Mouse (Mus musculus) mouse embryonic stem cell (cell line): ENCODE results near the gene Ptprt.

Experiments
- in situ Hi-C, 2 experiments: fragments of 300-500 bp; cut with MboI; formaldehyde crosslinking; loops; 1 replicate in 1 of 2; 3 replicates in 1 of 2; pipeline ENCODE4 v1.14.3; 2019 to 2020; ENCODE audit warnings: low sequenced_read_pairs in 2 of 2, low pct_unique_long_range_greater_than_20kb in 1 of 2, mixed read lengths in 1 of 2; ENCODE audit not compliant: unreplicated experiment in 1 of 2

The Ptprt gene

DNA sequence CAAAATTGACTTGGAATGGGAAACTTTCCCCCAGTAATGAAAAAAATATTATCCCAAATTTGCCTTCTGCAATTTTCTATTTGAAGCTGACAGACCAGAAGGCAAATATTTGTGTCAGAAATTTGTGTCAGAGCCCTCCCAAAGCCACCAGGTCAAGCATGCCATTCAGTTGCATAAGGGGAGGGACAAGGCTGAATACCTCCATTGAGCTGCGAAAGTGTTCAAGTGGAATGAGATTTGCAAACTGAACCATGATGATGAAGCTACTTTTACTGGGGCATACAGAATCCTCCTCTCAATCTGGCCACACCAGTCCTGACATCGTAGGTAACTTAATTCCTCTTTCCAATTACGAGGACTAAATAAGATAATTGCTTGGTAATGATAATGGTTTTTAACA is 780.0 kb downstream of the Ptprt start:
- in situ Hi-C loops = no loop called here

DNA sequence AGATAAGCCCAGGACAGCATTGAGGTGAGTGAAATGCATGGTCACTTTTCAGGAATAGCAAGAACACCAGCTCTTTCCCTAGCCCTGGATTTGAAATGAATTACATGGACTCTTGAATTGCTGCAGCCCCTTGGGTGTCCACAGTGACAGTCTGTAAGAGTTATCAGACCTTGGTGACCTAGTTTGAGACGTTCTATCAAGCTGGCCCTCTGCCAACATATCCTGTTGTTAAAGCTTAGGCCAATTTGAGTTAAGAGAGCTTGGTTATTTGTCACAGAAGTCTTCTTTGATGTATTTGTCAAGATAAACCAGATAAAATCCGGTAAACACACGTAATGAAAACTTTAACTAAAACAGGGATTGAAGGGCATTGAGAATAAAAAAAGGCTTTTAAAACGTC is 795.7 kb downstream of the Ptprt start:
- in situ Hi-C loops = no loop called here

DNA sequence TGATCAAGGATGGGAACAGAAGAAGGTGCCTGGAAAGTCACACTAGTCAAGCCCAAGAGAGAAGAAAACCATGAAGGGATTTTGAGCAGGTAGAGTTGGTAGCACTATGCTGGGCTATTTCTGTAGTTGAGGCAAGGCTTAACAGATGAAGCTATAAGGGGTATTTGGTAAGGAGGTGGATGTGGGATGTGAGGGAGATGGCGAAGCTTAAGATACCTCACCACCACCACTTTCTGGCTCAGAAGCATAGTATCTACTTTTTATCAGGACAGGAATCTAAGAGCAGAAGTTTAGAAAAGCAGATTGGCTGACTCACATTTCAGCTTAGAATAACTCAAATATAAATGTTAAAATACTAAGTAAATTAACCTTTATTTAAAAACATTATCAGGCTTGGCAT is 802.1 kb downstream of the Ptprt start:
- in situ Hi-C loops = no loop called here

DNA sequence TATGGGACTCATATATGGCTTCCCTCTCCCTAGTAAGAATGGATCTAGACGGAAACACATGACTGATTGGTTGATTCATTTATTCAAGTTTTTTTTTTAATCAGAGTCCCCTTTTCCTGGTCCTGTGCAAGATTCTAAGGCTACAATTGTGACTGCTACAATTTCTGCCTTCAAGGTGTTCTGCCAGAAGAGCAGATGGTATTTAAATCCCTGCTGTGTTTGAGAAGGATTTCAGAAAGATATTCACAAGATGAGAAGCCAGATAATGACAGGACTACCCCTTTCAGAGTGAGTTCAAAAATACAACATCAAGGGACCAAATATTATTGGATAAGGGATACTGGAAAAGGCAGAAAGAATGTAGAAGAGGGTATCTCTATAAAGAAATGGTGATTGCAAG is 802.6 kb downstream of the Ptprt start:
- in situ Hi-C loops = no loop called here

DNA sequence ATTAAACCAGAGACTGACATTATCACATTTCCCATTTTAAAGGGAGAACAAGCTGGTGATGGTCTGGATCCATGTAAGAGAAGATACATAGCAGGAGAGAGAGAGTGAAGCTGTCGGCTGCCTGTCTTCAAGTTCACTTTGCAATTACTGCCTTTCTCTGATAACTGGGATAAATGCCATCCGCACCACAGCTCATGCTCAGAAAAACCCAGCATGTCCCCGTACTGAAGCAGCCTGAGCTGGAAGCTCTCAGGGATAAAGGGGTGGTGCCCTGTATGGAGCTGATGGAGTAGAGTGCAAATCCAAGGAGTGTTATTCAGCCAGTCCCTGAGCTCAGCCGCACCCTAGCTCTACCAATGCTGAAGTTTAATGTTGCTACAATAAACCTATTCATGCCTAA is 825.9 kb downstream of the Ptprt start:
- in situ Hi-C loops = no loop called here

DNA sequence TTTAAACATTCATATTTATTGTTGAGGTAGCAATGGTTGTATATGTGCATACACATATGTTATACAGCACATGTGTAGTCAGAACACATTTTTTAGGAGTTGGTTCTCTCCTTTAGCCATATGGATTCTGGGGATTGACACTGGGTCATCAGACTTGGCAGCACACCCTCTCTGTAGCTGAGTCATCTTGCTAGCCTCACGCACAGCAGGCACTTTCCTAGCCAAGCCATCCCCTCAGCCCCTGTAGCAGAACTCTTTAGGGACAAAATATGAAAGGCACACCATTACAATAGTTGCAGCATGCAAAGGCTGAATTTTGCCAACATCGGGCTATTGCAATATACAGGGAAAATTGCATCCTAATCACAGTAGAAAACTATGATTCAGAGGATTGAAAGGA is 827.1 kb downstream of the Ptprt start:
- in situ Hi-C loops = no loop called here

DNA sequence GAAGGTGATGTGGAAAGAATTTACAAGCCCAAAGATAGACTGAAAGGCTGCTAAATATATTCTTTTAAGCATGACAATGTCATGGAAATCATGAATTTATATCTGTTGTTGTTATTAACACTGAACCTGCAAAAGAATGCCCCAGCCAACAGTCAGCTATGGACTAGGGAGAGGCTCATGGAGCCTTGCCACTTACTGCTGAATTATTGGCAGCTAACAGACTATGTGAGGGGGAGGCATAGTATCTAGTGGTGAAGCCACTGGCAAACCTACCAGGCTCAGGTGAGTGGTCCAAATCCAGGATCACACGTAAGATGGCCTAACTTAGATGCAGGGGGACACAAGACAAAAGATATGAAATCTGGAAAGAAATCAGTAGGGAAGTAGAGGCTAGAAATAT is 847.6 kb downstream of the Ptprt start:
- in situ Hi-C loops = no loop called here

DNA sequence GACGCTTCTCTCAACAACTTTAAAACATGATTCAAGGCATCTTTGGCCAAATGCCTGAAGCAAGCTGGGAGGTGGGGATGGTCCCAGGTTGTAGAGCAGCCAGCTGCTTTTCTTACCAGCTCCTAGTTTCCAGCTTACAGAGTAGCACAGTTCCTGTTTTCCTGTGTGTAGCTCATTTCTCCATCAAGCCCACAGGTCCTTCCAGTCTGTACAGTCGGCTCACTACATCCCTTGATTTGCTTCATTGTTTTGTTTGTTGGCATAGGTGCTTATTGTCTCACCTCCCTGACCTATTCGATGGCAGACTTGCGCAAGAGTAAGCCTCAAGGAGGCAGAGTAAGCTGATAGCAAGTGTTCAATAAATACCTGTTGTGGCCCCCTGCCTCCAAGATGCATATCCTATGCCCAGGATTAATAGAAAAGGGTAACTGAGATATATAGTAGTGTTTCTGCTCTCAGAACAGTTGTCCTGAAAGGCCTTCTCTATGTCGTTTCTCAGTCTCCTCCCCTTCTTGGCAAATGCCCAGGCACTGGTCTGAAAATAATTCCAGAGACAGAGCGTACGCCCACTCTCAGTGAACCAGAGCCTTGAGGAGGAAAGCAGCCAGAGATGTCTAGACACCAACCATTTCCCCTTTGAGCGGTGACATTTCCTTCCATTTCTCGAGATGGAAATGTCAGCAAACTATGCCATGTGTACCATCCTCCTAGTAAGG is 852.7 kb downstream of the Ptprt start:
- in situ Hi-C loops = no loop called here

GRCm38 (mm10) chr2:161806287-161807007 is 854.5 kb downstream of the Ptprt start:
- in situ Hi-C loops = no loop called here

DNA sequence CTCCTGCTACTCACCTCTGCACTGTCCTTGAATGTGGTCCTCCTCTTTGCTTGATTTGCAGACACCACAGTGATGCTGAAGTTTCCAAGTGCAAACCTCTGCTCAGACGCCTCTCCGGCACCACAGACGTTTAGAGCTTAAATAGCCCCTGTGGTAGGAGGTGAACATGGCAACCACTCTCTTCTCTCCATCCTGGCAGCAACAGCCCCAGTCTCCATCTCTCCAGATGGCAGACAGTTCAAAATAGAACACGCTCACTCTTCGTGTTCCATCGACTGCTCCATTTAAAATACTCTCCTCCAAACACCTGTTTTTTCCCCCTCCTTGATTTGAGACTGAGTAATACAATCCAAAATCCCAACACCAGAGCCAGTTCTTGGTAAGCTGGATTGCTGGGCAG is 861.0 kb downstream of the Ptprt start:
- in situ Hi-C loops = no loop called here

DNA sequence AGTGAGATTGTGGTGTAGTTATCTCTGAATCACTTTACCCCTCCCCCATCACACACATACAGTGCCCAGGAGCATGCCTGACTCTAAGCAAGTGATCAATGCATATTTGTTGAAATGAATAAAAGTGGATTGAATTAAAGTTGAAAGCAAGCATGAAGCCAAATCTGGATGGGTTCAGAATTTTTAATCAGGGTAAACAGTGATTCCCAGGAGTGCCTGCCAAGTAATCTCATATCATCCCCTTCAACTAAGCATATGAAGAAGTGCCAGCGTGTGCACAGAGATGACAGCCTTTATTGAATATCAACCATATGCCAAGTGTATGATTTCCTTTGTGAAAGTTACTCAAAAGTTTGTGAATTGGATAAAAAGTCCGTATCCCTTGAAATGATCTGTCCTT is 893.4 kb downstream of the Ptprt start:
- in situ Hi-C loops = no loop called here

DNA sequence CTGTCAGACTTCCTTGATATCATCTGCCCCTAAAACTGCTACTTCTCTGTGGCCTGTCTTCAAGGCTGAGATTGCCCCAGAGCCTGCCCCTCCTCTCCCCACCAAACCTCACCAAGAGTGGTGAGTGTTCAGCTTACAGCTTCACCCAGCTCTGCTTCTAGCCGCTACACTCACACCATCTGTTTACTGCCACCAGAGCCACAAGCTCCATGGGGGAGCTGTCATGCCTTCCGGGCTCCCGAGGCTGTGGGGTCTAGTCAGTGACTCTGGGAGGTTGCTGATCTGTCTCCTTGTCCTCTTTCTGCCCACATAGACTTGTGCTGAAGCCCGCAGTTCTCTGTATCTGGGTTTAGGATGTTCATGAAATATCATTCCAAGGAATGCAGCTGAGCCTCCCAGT is 947.9 kb downstream of the Ptprt start:
- in situ Hi-C loops = no loop called here

GRCm38 (mm10) chr2:161709316-161709715 is 951.6 kb downstream of the Ptprt start:
- in situ Hi-C loops = no loop called here

GRCm38 (mm10) chr2:161706386-161706915 is 954.5 kb downstream of the Ptprt start:
- in situ Hi-C loops = no loop called here

GRCm38 (mm10) chr2:161704811-161705210 is 956.1 kb downstream of the Ptprt start:
- in situ Hi-C loops = no loop called here

DNA sequence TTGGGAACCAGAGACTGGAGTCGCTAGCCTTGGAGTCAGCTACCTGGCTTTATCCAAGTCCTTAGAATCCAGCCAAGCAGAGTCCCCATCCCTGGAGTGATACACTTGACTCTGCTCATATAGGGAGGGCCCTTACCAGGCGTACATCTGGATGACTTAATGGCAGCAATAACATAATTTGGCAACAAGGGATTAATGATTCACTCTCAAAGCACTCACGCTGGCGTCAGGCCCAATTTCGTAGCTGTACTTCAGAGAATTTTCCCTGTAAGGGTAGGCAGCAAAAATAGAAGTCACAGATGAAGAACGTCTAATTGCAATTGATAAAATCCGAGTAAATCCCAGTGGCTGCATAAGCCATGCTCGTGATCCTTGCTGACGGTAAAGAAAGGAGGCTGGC is 956.5 kb downstream of the Ptprt start:
- in situ Hi-C loops = no loop called here

DNA sequence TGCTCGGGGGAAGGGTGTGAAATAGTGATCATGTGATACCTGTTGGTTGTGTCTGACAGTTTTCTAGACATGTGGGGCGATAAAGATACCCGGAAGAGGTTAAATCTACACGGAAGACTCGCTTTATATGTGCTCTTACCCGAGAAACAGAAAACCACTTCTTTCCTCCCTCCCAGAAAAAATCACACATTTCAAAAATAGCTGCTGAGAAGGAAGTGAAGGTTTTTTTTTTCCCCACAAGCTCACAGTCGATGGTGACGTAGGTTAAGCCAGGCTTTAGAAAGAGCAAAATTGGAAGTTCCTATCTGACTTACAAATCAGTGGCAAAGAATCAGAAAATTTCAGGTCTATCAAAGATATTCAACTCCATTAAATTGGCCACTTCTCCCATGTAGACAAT is 965.1 kb downstream of the Ptprt start:
- in situ Hi-C loops = no loop called here

DNA sequence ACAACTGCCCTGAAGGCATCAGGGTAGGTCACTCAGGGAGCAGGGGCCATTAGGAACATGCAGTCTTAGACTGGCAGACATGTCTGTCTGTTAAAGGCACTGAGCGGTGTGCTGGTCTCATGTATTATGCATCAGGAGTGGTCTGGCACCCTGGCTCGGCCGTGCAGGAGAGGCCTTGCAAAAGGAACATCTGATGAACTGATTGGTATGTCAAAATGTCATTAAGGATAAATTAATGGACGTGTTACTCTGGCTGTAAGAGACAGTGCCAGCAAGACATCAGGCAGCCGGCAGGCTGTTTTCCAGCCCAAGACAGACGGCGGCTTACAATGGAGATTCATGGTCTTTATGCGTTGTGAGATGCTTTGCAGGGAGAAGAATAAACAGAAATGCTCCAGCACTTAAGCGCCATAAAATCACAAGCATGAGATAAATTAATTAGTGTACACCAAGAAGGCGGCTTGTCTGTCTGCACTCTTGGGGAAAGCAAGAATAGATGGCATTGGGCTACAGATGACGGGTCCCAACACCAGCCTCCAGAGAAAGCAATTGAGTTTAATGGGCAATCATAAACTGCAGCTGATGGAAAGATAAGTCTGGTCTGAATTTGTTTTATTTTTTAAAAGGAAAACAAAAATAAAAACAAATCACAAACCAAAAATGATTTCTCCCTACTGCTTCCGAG is 992.5 kb downstream of the Ptprt start:
- in situ Hi-C loops = no loop called here

DNA sequence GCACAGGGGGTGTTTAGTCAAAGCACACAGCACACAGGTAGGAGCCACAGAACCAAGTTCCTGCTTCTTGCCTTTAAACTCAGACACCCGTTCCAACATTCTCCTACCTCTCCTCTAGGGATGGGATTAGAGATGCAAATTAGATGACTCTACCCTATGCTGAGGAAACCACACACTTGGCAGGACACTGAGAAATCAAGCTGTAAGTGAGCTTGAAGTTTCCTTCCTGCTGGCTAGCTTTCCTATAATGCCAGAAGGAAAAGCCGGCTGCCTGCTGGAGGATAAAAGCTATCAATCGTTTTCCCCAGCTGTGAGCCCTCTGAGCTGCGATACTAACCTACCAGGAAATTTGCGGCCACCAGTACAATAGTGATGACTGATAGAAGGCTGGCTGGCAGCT is 999.0 kb downstream of the Ptprt start:
- in situ Hi-C loops = no loop called here
